Mouse (Mus musculus): ENCODE results near the gene Mamdc4. TPM values are rescaled to one million over a fixed set of nuclear protein-coding genes. Genes with fewer than 3 reads are reported as not detected.
A peak's percentile ranks its signal among the peaks of the same experiment; 100 is the strongest.

Gene Mamdc4
- total and polyA plus RNA-seq, 3 experiments, result 17.6 to 21.6 TPM; not detected in 1

DNA sequence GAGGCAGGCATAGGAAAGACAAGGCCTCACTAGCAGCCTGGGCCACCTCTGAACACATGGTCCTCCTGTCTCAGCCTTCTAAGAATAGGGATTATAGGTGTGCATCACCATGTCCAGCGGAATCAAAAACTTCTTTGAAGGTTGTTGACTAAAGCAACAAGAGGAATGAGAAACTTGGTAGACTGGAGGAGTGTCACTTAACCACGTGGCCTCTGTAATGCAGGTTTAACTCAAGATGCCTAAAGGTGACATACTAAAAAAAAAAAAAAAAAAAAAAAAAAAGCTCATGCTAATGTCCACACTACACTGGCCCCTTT, 39.8 kb downstream of the Mamdc4 start:
- Histone ChIP-seq H3K9me3 (replicated peaks; ENCODE audit: insufficient read depth, low read length) (no peaks in the 10 kb centered on the region), H3K27ac (ENCODE audit: control insufficient read depth, low read depth, low read length) (peak overlapping the region; percentile 55; the same call in 1 of the 2 replicates), H3K4me1 (ENCODE audit: control insufficient read depth in 1 of 2, insufficient read depth in 2 of 2, low read length in 2 of 2) (peaks cover 0 to 8% of the 10 kb centered on the region in 2 experiments; a peak in 3 of 4 replicates), H3K79me2 (ENCODE audit: control insufficient read depth, insufficient read depth, low read length, poor library complexity) (no peaks in the 10 kb centered on the region; the same call in 1 of the 2 replicates), H3K4me3 (ENCODE audit: control insufficient read depth in 1 of 2, insufficient read depth in 1 of 2, low read depth in 2 of 2, low read length in 2 of 2) (no peak overlapping the region), H3K36me3 (ENCODE audit: control insufficient read depth in 1 of 2, insufficient read depth in 2 of 2, low read length in 2 of 2) (peaks cover 3 to 18% of the 10 kb centered on the region in 2 experiments), H3K9ac (ENCODE audit: control insufficient read depth, low read depth, low read length, poor library complexity, severe bottlenecking) (no peak overlapping the region; the same call in 1 of the 2 replicates), H3K27me3 (ENCODE audit: control insufficient read depth in 1 of 2, insufficient read depth in 2 of 2, low read length in 2 of 2) (no peaks in the 10 kb centered on the region)
- no peak for DNase-seq (ENCODE audit: low read depth, low spot score)
- TF ChIP-seq UBTF (IDR thresholded peaks at IDR 0.05; ENCODE audit: borderline replicate concordance, insufficient read depth, low read depth, low read length), result no peak
- TF ChIP-seq SMC3 (IDR thresholded peaks at IDR 0.05; ENCODE audit: low read depth, low read length), result no peak
- TF ChIP-seq RCOR1 (IDR thresholded peaks at IDR 0.05; ENCODE audit: low read depth, low read length), result no peak
- no peak for TF ChIP-seq SIN3A (IDR thresholded peaks at IDR 0.05; ENCODE audit: low read length)
- no peak for TF ChIP-seq MAZ (IDR thresholded peaks at IDR 0.05; ENCODE audit: low read depth, low read length)
- TF ChIP-seq ETS1 (IDR thresholded peaks at IDR 0.05; ENCODE audit: low read depth, low read length), result no peak
- no peak for TF ChIP-seq TBP (IDR thresholded peaks at IDR 0.05; ENCODE audit: low read depth, low read length)
- TF ChIP-seq ZNF384 (IDR thresholded peaks at IDR 0.05; ENCODE audit: low read depth, low read length), result no peak
- no peak for TF ChIP-seq CTCF (IDR thresholded peaks at IDR 0.05 in 2 of 3, conservative IDR thresholded peaks at IDR 0.05 in 1 of 3; ENCODE audit: control insufficient read depth in 1 of 3, insufficient read depth in 1 of 3, low read depth in 2 of 3, low read length in 3 of 3, poor library complexity in 1 of 3, severe bottlenecking in 1 of 3)
- no peak for TF ChIP-seq TAL1 (IDR thresholded peaks at IDR 0.05; ENCODE audit: low read length)
- TF ChIP-seq NELFE (IDR thresholded peaks at IDR 0.05; ENCODE audit: low read depth, low read length), result no peak
- TF ChIP-seq GATA1 (IDR thresholded peaks at IDR 0.05; ENCODE audit: low read depth, low read length), result no peak
- TF ChIP-seq ELF1 (IDR thresholded peaks at IDR 0.05; ENCODE audit: low read depth, low read length), result no peak
- TF ChIP-seq HCFC1 (IDR thresholded peaks at IDR 0.05; ENCODE audit: low read depth, low read length), result no peak
- no peak for TF ChIP-seq KAT2A (conservative IDR thresholded peaks at IDR 0.05; ENCODE audit: low read depth, low read length)
- no peak for TF ChIP-seq USF1 (IDR thresholded peaks at IDR 0.05; ENCODE audit: low read depth, low read length)
- TF ChIP-seq BHLHE40 (IDR thresholded peaks at IDR 0.05; ENCODE audit: borderline replicate concordance, low read depth, low read length), result no peak

DNA sequence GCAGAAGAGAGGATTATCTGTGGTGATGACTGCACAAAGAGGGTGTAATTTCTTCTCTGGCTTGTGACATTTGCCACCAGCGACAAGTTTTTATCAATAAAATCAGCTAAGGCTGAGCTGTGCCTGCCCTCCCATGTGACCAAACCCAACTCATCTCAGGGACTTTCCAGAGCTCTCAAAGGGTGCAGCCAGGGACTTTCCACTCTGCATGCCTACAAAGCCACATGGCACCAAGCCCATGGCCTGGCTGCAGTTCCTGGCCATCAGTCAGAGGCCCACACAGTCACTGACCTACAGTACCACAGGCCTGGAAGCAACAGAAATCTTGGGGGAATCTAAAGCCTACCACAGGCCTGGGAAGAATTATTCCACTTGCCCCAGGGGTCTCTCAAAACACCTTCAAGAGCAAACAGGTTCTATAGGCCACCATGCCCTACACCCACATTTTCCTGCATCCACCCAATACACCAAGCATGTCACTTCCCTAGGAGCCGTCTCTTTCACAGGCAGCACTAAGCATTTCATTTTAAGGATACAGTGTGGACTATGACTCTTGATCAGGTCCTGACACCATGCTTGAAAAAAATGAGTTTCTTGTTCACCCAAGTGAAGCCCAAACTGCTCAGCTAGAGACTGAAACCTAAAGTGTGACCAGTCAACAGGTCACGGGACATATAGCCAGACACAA, 40.3 kb downstream of the Mamdc4 start:
- Histone ChIP-seq H3K79me2 (ENCODE audit: control insufficient read depth, insufficient read depth, low read length, poor library complexity) (no peaks in the 10 kb centered on the region; the same call in 1 of the 2 replicates), H3K27me3 (ENCODE audit: control insufficient read depth in 1 of 2, insufficient read depth in 2 of 2, low read length in 2 of 2) (no peaks in the 10 kb centered on the region), H3K9ac (ENCODE audit: control insufficient read depth, low read depth, low read length, poor library complexity, severe bottlenecking) (peak overlapping the region; percentile 36; the same call in 1 of the 2 replicates), H3K9me3 (replicated peaks; ENCODE audit: insufficient read depth, low read length) (no peaks in the 10 kb centered on the region), H3K27ac (ENCODE audit: control insufficient read depth, low read depth, low read length) (peak overlapping the region; percentile 55), H3K4me3 (ENCODE audit: control insufficient read depth in 1 of 2, insufficient read depth in 1 of 2, low read depth in 2 of 2, low read length in 2 of 2) (no peak overlapping the region), H3K36me3 (ENCODE audit: control insufficient read depth in 1 of 2, insufficient read depth in 2 of 2, low read length in 2 of 2) (peaks cover 3 to 20% of the 10 kb centered on the region in 2 experiments), H3K4me1 (ENCODE audit: control insufficient read depth in 1 of 2, insufficient read depth in 2 of 2, low read length in 2 of 2) (peaks cover 0 to 8% of the 10 kb centered on the region in 2 experiments; a peak in 3 of 4 replicates)
- DNase-seq (ENCODE audit: low read depth, low spot score), result peak; percentile 26
- TF ChIP-seq TCF12 (IDR thresholded peaks at IDR 0.05; ENCODE audit: low read depth, low read length), result no peak
- no peak for TF ChIP-seq HCFC1 (IDR thresholded peaks at IDR 0.05; ENCODE audit: low read depth, low read length)
- peak; percentile 26; the same call in 1 of the 2 replicates for TF ChIP-seq MXI1 (IDR thresholded peaks at IDR 0.05; ENCODE audit: low read depth, low read length)
- no peak for TF ChIP-seq JUND (IDR thresholded peaks at IDR 0.05; ENCODE audit: low read depth, low read length)
- no peak for TF ChIP-seq ZC3H11A (IDR thresholded peaks at IDR 0.05; ENCODE audit: low read depth, low read length)
- 0 out of 4 replicates have a peak, but pooled peaks of 1 of the 2 experiments have one; percentile 21 for TF ChIP-seq USF2 (IDR thresholded peaks at IDR 0.05; ENCODE audit: borderline replicate concordance in 1 of 2, insufficient read depth in 1 of 2, low read depth in 1 of 2, low read length in 2 of 2)
- no peak for TF ChIP-seq NELFE (IDR thresholded peaks at IDR 0.05; ENCODE audit: low read depth, low read length)
- TF ChIP-seq USF1 (IDR thresholded peaks at IDR 0.05; ENCODE audit: low read depth, low read length), result peak; percentile 79
- TF ChIP-seq SIN3A (IDR thresholded peaks at IDR 0.05; ENCODE audit: low read length), result 0 out of 2 replicates have a peak, but pooled peaks have one; percentile 15
